Mouse (Mus musculus): ENCODE results near the gene Chrna5. TPM values are rescaled to one million over a fixed set of nuclear protein-coding genes. Genes with fewer than 3 reads are reported as not detected.

Chrna5 gene
- polyA plus RNA-seq (2014; fragmentation: Illumina TruSeq; extraction: RNeasy Lipid Tissue Mini Kit (QIAGEN cat#74804); ENCODE audit: low read depth, low replicate concordance): 35.9 TPM

GRCm38 (mm10) chr9:54980674-54981073 lies at the start of gene Chrna5:
Gene Chrna5 (plus strand): TSS chr9:54980880.

GRCm38 (mm10) chr9:54950575-54951321 lies 29.9 kb upstream of the Chrna5 start, which contains the start of the genes Psma4 and AY074887:
Gene Psma4 (plus strand): TSS chr9:54950790.
Gene AY074887 (minus strand): TSS chr9:54950998.

GRCm38 (mm10) chr9:55026275-55026663 lies 45.6 kb downstream of the Chrna5 start, which contains the start of gene Chrna3:
Gene Chrna3 (minus strand): TSS chr9:55026562.

GRCm38 (mm10) chr9:55048211-55048880 lies 67.7 kb downstream of the Chrna5 start, which contains the start of gene Chrnb4:
Gene Chrnb4 (minus strand): TSS chr9:55048779.

Other genes with a start within 250 kb of the Chrna5 start
- gene Wdr61, start 246.4 kb upstream of the Chrna5 start, polyA plus RNA-seq (2014; fragmentation: Illumina TruSeq; extraction: RNeasy Lipid Tissue Mini Kit (QIAGEN cat#74804); ENCODE audit: low read depth, low replicate concordance): 49.8 TPM
- 0.77 TPM for gene Crabp1, start 216.1 kb upstream of the Chrna5 start, polyA plus RNA-seq (2014; fragmentation: Illumina TruSeq; extraction: RNeasy Lipid Tissue Mini Kit (QIAGEN cat#74804); ENCODE audit: low read depth, low replicate concordance)
- 130 TPM for gene Ireb2, start 117.1 kb upstream of the Chrna5 start, polyA plus RNA-seq (2014; fragmentation: Illumina TruSeq; extraction: RNeasy Lipid Tissue Mini Kit (QIAGEN cat#74804); ENCODE audit: low read depth, low replicate concordance)
- 1.6 TPM for gene Hykk, start 63.6 kb upstream of the Chrna5 start, polyA plus RNA-seq (2014; fragmentation: Illumina TruSeq; extraction: RNeasy Lipid Tissue Mini Kit (QIAGEN cat#74804); ENCODE audit: low read depth, low replicate concordance)
- 228 TPM for gene Psma4, start 30.1 kb upstream of the Chrna5 start, polyA plus RNA-seq (2014; fragmentation: Illumina TruSeq; extraction: RNeasy Lipid Tissue Mini Kit (QIAGEN cat#74804); ENCODE audit: low read depth, low replicate concordance)
- not detected for gene AY074887, start 29.9 kb upstream of the Chrna5 start, polyA plus RNA-seq (2014; fragmentation: Illumina TruSeq; extraction: RNeasy Lipid Tissue Mini Kit (QIAGEN cat#74804); ENCODE audit: low read depth, low replicate concordance)
- not detected for gene Chrna3, start 45.7 kb downstream of the Chrna5 start, polyA plus RNA-seq (2014; fragmentation: Illumina TruSeq; extraction: RNeasy Lipid Tissue Mini Kit (QIAGEN cat#74804); ENCODE audit: low read depth, low replicate concordance)
- gene Chrnb4, start 67.9 kb downstream of the Chrna5 start, polyA plus RNA-seq (2014; fragmentation: Illumina TruSeq; extraction: RNeasy Lipid Tissue Mini Kit (QIAGEN cat#74804); ENCODE audit: low read depth, low replicate concordance): 0.06 TPM
- 157 TPM for gene Ube2q2, start 168.0 kb downstream of the Chrna5 start, polyA plus RNA-seq (2014; fragmentation: Illumina TruSeq; extraction: RNeasy Lipid Tissue Mini Kit (QIAGEN cat#74804); ENCODE audit: low read depth, low replicate concordance)
- 12.9 TPM for gene Fbxo22, start 228.0 kb downstream of the Chrna5 start, polyA plus RNA-seq (2014; fragmentation: Illumina TruSeq; extraction: RNeasy Lipid Tissue Mini Kit (QIAGEN cat#74804); ENCODE audit: low read depth, low replicate concordance)